Mouse (Mus musculus) MEL (cell line): Measurements from ENCODE around the gene Smtn.

Source experiments
- CTCF ChIP-seq, 3 experiments: IDR thresholded peaks in 2 of 3; conservative IDR thresholded peaks in 1 of 3; 2 replicates each; pipeline ENCODE4 v1.5.1; 2011 to 2012; ENCODE audit warnings: low read length in 3 of 3, low read depth in 2 of 3, mild to moderate bottlenecking in 2 of 3, improper control_type of control experiment in 1 of 3, inconsistent platforms in 1 of 3, mixed read lengths in 1 of 3, moderate library complexity in 1 of 3; ENCODE audit not compliant: control insufficient read depth in 1 of 3, insufficient read depth in 1 of 3, poor library complexity in 1 of 3, severe bottlenecking in 1 of 3
- JUND ChIP-seq: IDR thresholded peaks from 2 replicates; pipeline ENCODE4 v1.6.1; 2011; ENCODE audit warnings: low read depth, mild to moderate bottlenecking, improper control_type of control experiment, low read length
- SMC3 ChIP-seq: IDR thresholded peaks from 2 replicates; pipeline ENCODE4 v1.6.1; 2011; ENCODE audit warnings: low read depth, low read length, improper control_type of control experiment
- ZNF384 ChIP-seq: IDR thresholded peaks from 2 replicates; pipeline ENCODE4 v1.6.1; 2012; ENCODE audit warnings: low read depth, mild to moderate bottlenecking, inconsistent platforms, low read length, improper control_type of control experiment

DNA sequence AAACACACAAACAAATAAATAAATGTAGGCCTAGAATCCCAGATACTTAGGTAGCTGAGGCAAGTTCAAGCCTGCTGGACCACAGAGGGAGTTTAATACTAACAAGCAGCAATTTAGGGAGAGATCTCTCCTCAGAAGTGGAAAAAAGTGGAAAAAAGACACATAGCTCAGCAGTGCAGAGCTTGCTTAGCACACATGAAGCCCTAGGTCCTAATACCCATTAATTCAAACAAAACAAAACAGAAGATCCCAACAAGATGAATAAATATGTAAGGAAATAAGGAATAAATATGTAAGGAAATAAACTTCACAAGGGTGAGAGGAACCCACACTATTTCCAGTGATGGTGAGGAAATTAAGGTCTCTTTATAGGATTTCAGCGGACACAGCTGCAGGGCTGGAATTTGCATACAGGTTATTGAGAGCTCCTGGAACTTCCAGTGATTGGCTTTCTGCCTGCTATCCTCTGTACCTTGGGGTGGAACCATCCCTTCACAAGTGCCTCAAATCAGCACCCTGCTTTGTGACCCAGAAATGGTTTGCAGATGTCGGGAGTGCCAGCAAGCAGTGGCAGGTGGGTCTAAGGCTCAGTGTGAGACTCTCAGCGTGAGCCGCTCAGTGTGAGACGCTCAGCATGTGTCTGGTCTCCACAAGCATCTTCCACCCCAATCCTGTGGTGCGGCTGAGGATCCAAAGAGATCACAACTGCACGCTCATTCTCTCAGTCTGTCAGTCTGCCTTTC, 16.4 kb downstream of the Smtn start:
- TF ChIP-seq CTCF (IDR thresholded peaks at IDR 0.05 in 2 of 3, conservative IDR thresholded peaks at IDR 0.05 in 1 of 3; ENCODE audit: control insufficient read depth in 1 of 3, insufficient read depth in 1 of 3, low read depth in 2 of 3, low read length in 3 of 3, poor library complexity in 1 of 3, severe bottlenecking in 1 of 3) (no peak), ZNF384 (no peak), JUND (no peak), SMC3 (no peak)
